Mouse (Mus musculus): ENCODE measurements around the gene Ttll13. TPM values are rescaled to one million over a fixed set of nuclear protein-coding genes. Genes with fewer than 3 reads are reported as not detected.

Gene Ttll13
- total and polyA plus RNA-seq, 3 experiments: 0.39 to 0.40 TPM; not detected in 1

GRCm38 (mm10) chr7:80297041-80297440 is 50.9 kb downstream of the Ttll13 start:
- H3K4me3 ChIP-seq (ENCODE audit: control insufficient read depth in 1 of 2, insufficient read depth in 1 of 2, low read depth in 2 of 2, low read length in 2 of 2): no peak overlapping the region
- H3K9ac ChIP-seq (ENCODE audit: control insufficient read depth, low read depth, low read length, poor library complexity, severe bottlenecking): no peak overlapping the region
- peaks cover 54% of the 10 kb centered on the region for H3K79me2 ChIP-seq (ENCODE audit: control insufficient read depth, insufficient read depth, low read length, poor library complexity)
- H3K27me3 ChIP-seq (ENCODE audit: control insufficient read depth in 1 of 2, insufficient read depth in 2 of 2, low read length in 2 of 2): no peaks in the 10 kb centered on the region
- no peak for DNase-seq (ENCODE audit: low read depth, low spot score)
- peaks cover 14 to 19% of the 10 kb centered on the region in 2 experiments for H3K36me3 ChIP-seq (ENCODE audit: control insufficient read depth in 1 of 2, insufficient read depth in 2 of 2, low read length in 2 of 2)
- H3K9me3 ChIP-seq (replicated peaks; ENCODE audit: insufficient read depth, low read length): no peaks in the 10 kb centered on the region
- TF ChIP-seq ETS1 (IDR thresholded peaks at IDR 0.05; ENCODE audit: low read depth, low read length) (no peak), MYC (IDR thresholded peaks at IDR 0.05; ENCODE audit: low read depth, low read length) (no peak), JUND (IDR thresholded peaks at IDR 0.05; ENCODE audit: low read depth, low read length) (no peak), RCOR1 (IDR thresholded peaks at IDR 0.05; ENCODE audit: low read depth, low read length) (no peak), E2F4 (IDR thresholded peaks at IDR 0.05; ENCODE audit: borderline replicate concordance, low read depth, low read length) (no peak), EP300 (IDR thresholded peaks at IDR 0.05; ENCODE audit: low read depth in 1 of 2, low read length in 2 of 2) (no peak), USF1 (IDR thresholded peaks at IDR 0.05; ENCODE audit: low read depth, low read length) (no peak), POLR2AphosphoS2 (IDR thresholded peaks at IDR 0.05; ENCODE audit: low read length) (no peak), BHLHE40 (IDR thresholded peaks at IDR 0.05; ENCODE audit: borderline replicate concordance, low read depth, low read length) (no peak), ZNF384 (IDR thresholded peaks at IDR 0.05; ENCODE audit: low read depth, low read length) (no peak), CHD2 (IDR thresholded peaks at IDR 0.05; ENCODE audit: low read length) (no peak), MYB (IDR thresholded peaks at IDR 0.05; ENCODE audit: low read depth, low read length) (no peak)
- no peak overlapping the region for H3K27ac ChIP-seq (ENCODE audit: control insufficient read depth, low read depth, low read length)
- peaks cover 3 to 7% of the 10 kb centered on the region in 2 experiments; a peak in 3 of 4 replicates for H3K4me1 ChIP-seq (ENCODE audit: control insufficient read depth in 1 of 2, insufficient read depth in 2 of 2, low read length in 2 of 2)

GRCm38 (mm10) chr7:80298754-80299153 is 52.6 kb downstream of the Ttll13 start:
- Histone ChIP-seq H3K27me3 (ENCODE audit: control insufficient read depth in 1 of 2, insufficient read depth in 2 of 2, low read length in 2 of 2) (no peaks in the 10 kb centered on the region), H3K79me2 (ENCODE audit: control insufficient read depth, insufficient read depth, low read length, poor library complexity) (peaks cover 54% of the 10 kb centered on the region), H3K36me3 (ENCODE audit: control insufficient read depth in 1 of 2, insufficient read depth in 2 of 2, low read length in 2 of 2) (peaks cover 12 to 28% of the 10 kb centered on the region in 2 experiments), H3K9me3 (replicated peaks; ENCODE audit: insufficient read depth, low read length) (no peaks in the 10 kb centered on the region), H3K27ac (ENCODE audit: control insufficient read depth, low read depth, low read length) (no peak overlapping the region), H3K4me3 (ENCODE audit: control insufficient read depth in 1 of 2, insufficient read depth in 1 of 2, low read depth in 2 of 2, low read length in 2 of 2) (no peak overlapping the region), H3K4me1 (ENCODE audit: control insufficient read depth in 1 of 2, insufficient read depth in 2 of 2, low read length in 2 of 2) (peaks cover 1 to 7% of the 10 kb centered on the region in 2 experiments; a peak in 3 of 4 replicates), H3K9ac (ENCODE audit: control insufficient read depth, low read depth, low read length, poor library complexity, severe bottlenecking) (no peak overlapping the region)
- DNase-seq (ENCODE audit: low read depth, low spot score): no peak
- TF ChIP-seq USF1 (IDR thresholded peaks at IDR 0.05; ENCODE audit: low read depth, low read length) (no peak), ZNF384 (IDR thresholded peaks at IDR 0.05; ENCODE audit: low read depth, low read length) (no peak), NELFE (IDR thresholded peaks at IDR 0.05; ENCODE audit: low read depth, low read length) (no peak), MAFK (IDR thresholded peaks at IDR 0.05; ENCODE audit: borderline replicate concordance, low read depth, low read length) (no peak), ZKSCAN1 (IDR thresholded peaks at IDR 0.05; ENCODE audit: low read depth, low read length) (no peak), ZMIZ1 (IDR thresholded peaks at IDR 0.05; ENCODE audit: low read depth, low read length) (no peak), RAD21 (IDR thresholded peaks at IDR 0.05; ENCODE audit: low read depth, low read length) (no peak), CTCF (IDR thresholded peaks at IDR 0.05 in 2 of 3, conservative IDR thresholded peaks at IDR 0.05 in 1 of 3; ENCODE audit: control insufficient read depth in 1 of 3, insufficient read depth in 1 of 3, low read depth in 2 of 3, low read length in 3 of 3, poor library complexity in 1 of 3, severe bottlenecking in 1 of 3) (no peak), GABPA (IDR thresholded peaks at IDR 0.05; ENCODE audit: low read depth, low read length) (no peak), ELF1 (IDR thresholded peaks at IDR 0.05; ENCODE audit: low read depth, low read length) (no peak), USF2 (IDR thresholded peaks at IDR 0.05; ENCODE audit: borderline replicate concordance in 1 of 2, insufficient read depth in 1 of 2, low read depth in 1 of 2, low read length in 2 of 2) (no peak), NRF1 (IDR thresholded peaks at IDR 0.05; ENCODE audit: insufficient read depth, low read depth, low read length, poor library complexity, severe bottlenecking) (no peak), MAZ (IDR thresholded peaks at IDR 0.05; ENCODE audit: low read depth, low read length) (no peak), MAX (IDR thresholded peaks at IDR 0.05; ENCODE audit: low read length) (no peak), MYC (IDR thresholded peaks at IDR 0.05; ENCODE audit: low read depth, low read length) (no peak), ZC3H11A (IDR thresholded peaks at IDR 0.05; ENCODE audit: low read depth, low read length) (no peak), RCOR1 (IDR thresholded peaks at IDR 0.05; ENCODE audit: low read depth, low read length) (no peak), MXI1 (IDR thresholded peaks at IDR 0.05; ENCODE audit: low read depth, low read length) (no peak), TAL1 (IDR thresholded peaks at IDR 0.05; ENCODE audit: low read length) (no peak)

All from MEL (cell line).